Mouse (Mus musculus) stomach, postnatal 0 days (tissue): Measurements from ENCODE around the gene Serpinb8. TPM values are rescaled to one million over a fixed set of nuclear protein-coding genes. Genes with fewer than 3 reads are reported as not detected.

Experiments used
- ATAC-seq: fragments of 200-750 bp; cut with Nextera tagmentation; 2 replicates; pipeline ENCODE4 v1.8.0; 2017; ENCODE audit not compliant: low FRiP score, low TSS enrichment
- DNase-seq: peaks from one replicate; pipeline ENCODE4 v3.0.0-alpha.2; 2016; ENCODE audit warnings: low spot score
- H3K27ac ChIP-seq: fragments of 300-500 bp; sonication (generic); replicated peaks from 2 replicates; pipeline ENCODE4 v1.5.1; 2014; ENCODE audit warnings: mild to moderate bottlenecking, control low read depth
- H3K27me3 ChIP-seq: fragments of 300-500 bp; sonication (generic); 2 replicates; pipeline ENCODE4 v1.6.1; 2014; ENCODE audit warnings: low read length; ENCODE audit not compliant: control insufficient read depth, insufficient read depth
- H3K36me3 ChIP-seq: fragments of 300-500 bp; sonication (generic); 2 replicates; pipeline ENCODE4 v1.6.1; 2014; ENCODE audit warnings: low read length, mixed read lengths; ENCODE audit not compliant: control insufficient read depth, insufficient read depth
- H3K4me1 ChIP-seq: fragments of 300-500 bp; sonication (generic); replicated peaks from 2 replicates; pipeline ENCODE4 v1.6.1; 2014; ENCODE audit warnings: antibody characterized with exemption; ENCODE audit not compliant: control insufficient read depth, insufficient read depth
- H3K4me2 ChIP-seq: fragments of 300-500 bp; sonication (generic); replicated peaks from 2 replicates; pipeline ENCODE4 v1.6.1; 2014; ENCODE audit warnings: low read depth, mild to moderate bottlenecking, control low read depth, moderate library complexity
- H3K4me3 ChIP-seq: fragments of 300-500 bp; sonication (generic); 2 replicates; pipeline ENCODE4 v1.5.1; 2014; ENCODE audit warnings: low read depth, low read length, control low read depth
- H3K9ac ChIP-seq: fragments of 300-500 bp; sonication (generic); 2 replicates; pipeline ENCODE4 v1.6.1; 2014; ENCODE audit warnings: mild to moderate bottlenecking, low read length, control low read depth, mixed read lengths
- H3K9me3 ChIP-seq: fragments of 300-500 bp; sonication (generic); 2 replicates; pipeline ENCODE4 v1.6.1; 2016; ENCODE audit warnings: low read length; ENCODE audit not compliant: control insufficient read depth
- CTCF ChIP-seq: IDR thresholded peaks from 2 replicates; pipeline ENCODE4 v1.5.1; 2016; ENCODE audit warnings: antibody characterized with exemption, low read depth, mild to moderate bottlenecking, moderate library complexity
- EP300 ChIP-seq: optimal IDR thresholded peaks from 2 replicates; pipeline ENCODE3; 2016; ENCODE audit warnings: antibody characterized with exemption
- WGBS: fragments of 180-500 bp; shearing (Covaris S2); extraction: QIAGEN DNeasy Blood & Tissue Kit; methylation state at CpG from one replicate; pipeline ENCODE4 v1.1.7; 2014; 5-methylcytosine and 5-hydroxymethylcytosine counted together
- polyA plus RNA-seq: library from polyadenylated mRNA; unstranded; fragments of >200 nt; fragmentation: Nextera tagmentation; extraction: Ambion mirVana; gene quantifications from 2 replicates; pipeline ENCODE4 v1.2.1, GENCODE M21; 2015

The Serpinb8 gene
- polyA plus RNA-seq, 1 experiment from 2014 or later, result 34.6 TPM

- Histone ChIP-seq H3K9me3 (no peaks in the 10 kb centered on the region), H3K27ac (no peak overlapping the region), H3K36me3 (no peaks in the 10 kb centered on the region), H3K4me2 (no peak overlapping the region), H3K9ac (no peak overlapping the region), H3K4me3 (no peak overlapping the region), H3K27me3 (no peaks in the 10 kb centered on the region), H3K4me1 (no peaks in the 10 kb centered on the region)
- WGBS, result 62% methylated on average over 4 of the region's 4 CpGs
- ATAC-seq (no peak), DNase-seq (no peak)
- no peak for TF ChIP-seq EP300
- TF ChIP-seq CTCF, result no peak
Measured at GRCm38 (mm10) chr1:107622017-107622416, 32.2 kb downstream of the Serpinb8 start.

GRCm38 (mm10) chr1:107635936-107636335 is 46.1 kb downstream of the Serpinb8 start:
- Histone ChIP-seq H3K4me1 (no peaks in the 10 kb centered on the region), H3K9me3 (no peaks in the 10 kb centered on the region), H3K4me3 (no peak overlapping the region), H3K4me2 (no peak overlapping the region), H3K36me3 (no peaks in the 10 kb centered on the region), H3K27me3 (no peaks in the 10 kb centered on the region), H3K9ac (no peak overlapping the region), H3K27ac (no peak overlapping the region)
- ATAC-seq, result no peak
- TF ChIP-seq CTCF (peak; percentile 83), EP300 (no peak)
- no peak for DNase-seq
- WGBS, result 24% methylated on average over 4 of the region's 4 CpGs

- ATAC-seq (no peak), DNase-seq (no peak)
- TF ChIP-seq EP300 (no peak), CTCF (no peak)
- WGBS, result 83% methylated on average over 1 of the region's 1 CpGs
- H3K4me3 ChIP-seq, result no peak overlapping the region
- no peaks in the 10 kb centered on the region for H3K27me3 ChIP-seq
- H3K4me1 ChIP-seq, result no peaks in the 10 kb centered on the region
- no peaks in the 10 kb centered on the region for H3K36me3 ChIP-seq
- no peak overlapping the region for H3K9ac ChIP-seq
- H3K4me2 ChIP-seq, result no peak overlapping the region
- H3K27ac ChIP-seq, result no peak overlapping the region
- no peaks in the 10 kb centered on the region for H3K9me3 ChIP-seq
Measured at GRCm38 (mm10) chr1:107638056-107638455, 48.2 kb downstream of the Serpinb8 start.

GRCm38 (mm10) chr1:107638459-107638858 is 48.7 kb downstream of the Serpinb8 start:
- WGBS, result 85% methylated on average over 3 of the region's 3 CpGs
- Histone ChIP-seq H3K36me3 (no peaks in the 10 kb centered on the region), H3K4me3 (no peak overlapping the region), H3K9ac (no peak overlapping the region), H3K4me2 (no peak overlapping the region), H3K9me3 (no peaks in the 10 kb centered on the region), H3K27ac (no peak overlapping the region), H3K27me3 (no peaks in the 10 kb centered on the region), H3K4me1 (no peaks in the 10 kb centered on the region)
- TF ChIP-seq EP300 (no peak), CTCF (no peak)
- DNase-seq, result no peak
- no peak for ATAC-seq

DNA sequence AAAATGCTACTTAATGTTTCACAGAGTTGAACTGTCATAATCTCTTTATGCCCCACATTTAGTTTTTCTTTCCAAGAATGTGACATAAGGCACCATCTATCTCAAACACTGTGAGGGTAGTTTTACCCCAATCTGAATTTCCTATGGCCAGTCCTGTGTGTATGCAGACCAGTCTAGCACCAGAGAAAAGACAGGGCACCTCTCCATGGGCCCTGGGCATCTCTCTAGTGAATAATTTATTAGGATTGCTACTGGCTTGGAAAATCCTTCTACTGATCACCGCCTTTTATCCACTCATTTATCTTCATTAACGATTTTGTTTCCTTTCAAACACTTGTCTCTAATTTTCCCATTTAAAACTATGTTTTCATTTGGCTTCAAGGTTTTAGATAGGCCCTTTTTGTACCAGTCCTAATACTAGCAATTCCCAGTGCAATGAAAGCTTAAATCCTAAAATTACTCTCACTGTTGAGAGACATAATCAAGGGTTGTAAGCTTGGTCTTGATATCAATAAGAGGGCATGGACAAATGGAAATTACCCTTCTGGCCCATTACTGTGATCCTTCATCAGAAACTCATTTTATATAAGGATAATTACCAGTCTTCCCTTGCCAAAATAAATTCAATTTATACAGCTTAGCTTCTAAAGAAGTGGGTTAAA is 52.8 kb downstream of the Serpinb8 start:
- no peaks in the 10 kb centered on the region for H3K27me3 ChIP-seq
- H3K4me2 ChIP-seq, result no peak overlapping the region
- H3K9ac ChIP-seq, result no peak overlapping the region
- DNase-seq (no peak), ATAC-seq (no peak)
- WGBS, result 62% methylated on average over 2 of the region's 2 CpGs
- H3K9me3 ChIP-seq, result no peaks in the 10 kb centered on the region
- H3K4me1 ChIP-seq, result no peaks in the 10 kb centered on the region
- no peak overlapping the region for H3K27ac ChIP-seq
- no peaks in the 10 kb centered on the region for H3K36me3 ChIP-seq
- no peak for TF ChIP-seq CTCF
- TF ChIP-seq EP300, result no peak
- no peak overlapping the region for H3K4me3 ChIP-seq

GRCm38 (mm10) chr1:107645086-107645485 is 55.3 kb downstream of the Serpinb8 start:
- Histone ChIP-seq H3K4me2 (no peak overlapping the region), H3K4me1 (no peaks in the 10 kb centered on the region), H3K9me3 (no peaks in the 10 kb centered on the region), H3K4me3 (no peak overlapping the region), H3K27ac (no peak overlapping the region), H3K27me3 (no peaks in the 10 kb centered on the region), H3K36me3 (no peaks in the 10 kb centered on the region), H3K9ac (no peak overlapping the region)
- TF ChIP-seq EP300 (no peak), CTCF (no peak)
- WGBS, result 63% methylated on average over 5 of the region's 6 CpGs
- DNase-seq (no peak), ATAC-seq (no peak)
